Mouse (Mus musculus): Measurements from ENCODE around the gene Atp8b2. TPM values are rescaled to one million over a fixed set of nuclear protein-coding genes. Genes with fewer than 3 reads are reported as not detected.

Gene Atp8b2
- total RNA-seq (2017): 52.4 and 76.5 TPM in 2 replicates

GRCm38 (mm10) chr3:89963221-89963763 is at the start of gene Atp8b2:
Gene Atp8b2, minus strand, starts transcription at chr3:89963508.
- no peak; a peak in 1 of 4 replicates for ATAC-seq (replicated peaks in 1 of 2; ENCODE audit: insufficient read depth in 1 of 2, low FRiP score in 2 of 2, low TSS enrichment in 1 of 2, low read depth in 1 of 2, poor library complexity in 2 of 2, severe bottlenecking in 2 of 2)

DNA sequence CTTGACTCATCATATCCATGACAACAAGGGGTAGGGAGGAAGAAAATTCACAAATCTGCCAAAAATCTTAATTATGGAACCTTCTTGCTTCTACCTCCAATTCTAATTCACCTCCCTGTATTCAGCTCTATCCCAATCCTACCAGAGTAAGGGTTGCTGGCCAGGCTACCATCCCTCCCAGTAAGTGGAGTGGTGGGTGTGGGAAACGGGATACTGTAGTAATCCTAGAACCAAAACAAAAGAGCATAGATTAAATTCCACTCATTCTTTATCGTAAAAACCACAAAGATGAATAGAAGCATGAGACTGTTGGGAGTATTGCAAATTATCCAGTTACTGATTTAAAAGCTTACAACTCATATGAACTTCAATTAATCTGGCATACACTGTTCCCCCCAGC is 47.0 kb upstream of the Atp8b2 start:
- no peak for ATAC-seq (replicated peaks in 1 of 2; ENCODE audit: insufficient read depth in 1 of 2, low FRiP score in 2 of 2, low TSS enrichment in 1 of 2, low read depth in 1 of 2, poor library complexity in 2 of 2, severe bottlenecking in 2 of 2)

- ATAC-seq (replicated peaks in 1 of 2; ENCODE audit: insufficient read depth in 1 of 2, low FRiP score in 2 of 2, low TSS enrichment in 1 of 2, low read depth in 1 of 2, poor library complexity in 2 of 2, severe bottlenecking in 2 of 2): no peak
These were observed 40.9 kb upstream of the Atp8b2 start for GRCm38 (mm10) chr3:90004091-90004796.

- no peak for ATAC-seq (replicated peaks in 1 of 2; ENCODE audit: insufficient read depth in 1 of 2, low FRiP score in 2 of 2, low TSS enrichment in 1 of 2, low read depth in 1 of 2, poor library complexity in 2 of 2, severe bottlenecking in 2 of 2)
These were observed 36.5 kb upstream of the Atp8b2 start for GRCm38 (mm10) chr3:89999830-90000229.

- ATAC-seq (replicated peaks in 1 of 2; ENCODE audit: insufficient read depth in 1 of 2, low FRiP score in 2 of 2, low TSS enrichment in 1 of 2, low read depth in 1 of 2, poor library complexity in 2 of 2, severe bottlenecking in 2 of 2): no peak
These were observed 35.8 kb upstream of the Atp8b2 start for GRCm38 (mm10) chr3:89999090-89999489.

DNA sequence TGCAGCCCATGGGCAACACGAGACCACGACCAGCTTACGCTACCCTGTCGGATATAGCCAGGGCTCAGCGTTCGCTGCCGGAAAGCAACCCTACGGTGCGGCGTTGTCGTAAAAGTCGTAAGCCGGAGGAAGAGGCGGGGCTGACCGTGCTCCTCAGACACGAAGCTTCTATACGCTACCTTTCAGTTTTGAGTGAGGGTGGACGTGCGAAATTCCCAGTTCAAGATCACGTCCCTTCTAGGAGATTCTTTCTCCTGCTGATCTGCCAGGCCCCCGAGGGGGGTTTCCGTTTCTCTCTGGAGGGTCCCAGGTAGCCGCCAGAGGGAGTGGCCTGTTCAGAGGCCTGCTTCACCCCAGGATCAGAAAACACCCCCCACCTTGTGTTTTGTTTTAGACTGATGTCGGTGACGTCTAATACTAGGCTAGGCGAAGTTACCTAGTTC is 35.3 kb upstream of the Atp8b2 start, which contains the start of gene Hax1:
TSS of gene Hax1 (minus strand) at position 169 of the 443 bp plus-strand sequence.
- ATAC-seq (replicated peaks in 1 of 2; ENCODE audit: insufficient read depth in 1 of 2, low FRiP score in 2 of 2, low TSS enrichment in 1 of 2, low read depth in 1 of 2, poor library complexity in 2 of 2, severe bottlenecking in 2 of 2): peak; percentile 96 to 97

DNA sequence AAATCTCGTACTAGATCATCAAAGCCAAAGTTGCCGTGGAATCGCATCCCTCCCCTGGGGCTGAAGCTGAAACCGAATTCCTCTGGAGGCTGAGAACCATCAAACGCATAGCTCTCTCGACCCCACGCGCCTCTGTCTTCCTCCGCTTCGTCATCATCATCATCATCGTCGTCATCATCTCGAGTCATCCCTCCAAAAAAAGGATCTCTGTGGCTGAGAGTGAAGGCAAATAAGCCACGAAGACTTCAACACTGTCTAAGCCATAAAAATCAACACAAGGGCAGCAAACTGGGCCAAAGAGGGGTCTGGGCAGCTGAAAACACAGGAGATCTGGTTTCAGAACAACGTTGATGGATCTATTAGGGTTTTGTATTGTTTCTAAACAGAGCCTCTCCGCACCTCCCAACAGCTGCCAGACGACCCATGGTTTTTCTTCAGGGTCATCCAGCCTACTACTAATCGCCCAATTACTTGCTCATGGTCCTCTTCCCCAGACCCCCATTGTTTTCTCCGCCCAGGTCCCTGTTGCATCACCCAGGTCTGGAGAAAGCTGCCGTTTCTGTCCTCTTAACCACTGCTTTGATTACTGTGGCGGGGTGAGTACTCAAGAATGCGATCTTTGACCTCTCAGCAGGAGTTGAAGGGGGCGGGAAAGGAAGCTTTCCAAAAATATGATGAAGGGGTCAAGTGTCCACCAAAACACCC is 34.6 kb upstream of the Atp8b2 start:
- ATAC-seq (replicated peaks in 1 of 2; ENCODE audit: insufficient read depth in 1 of 2, low FRiP score in 2 of 2, low TSS enrichment in 1 of 2, low read depth in 1 of 2, poor library complexity in 2 of 2, severe bottlenecking in 2 of 2): no peak; a peak in 1 of 4 replicates

DNA sequence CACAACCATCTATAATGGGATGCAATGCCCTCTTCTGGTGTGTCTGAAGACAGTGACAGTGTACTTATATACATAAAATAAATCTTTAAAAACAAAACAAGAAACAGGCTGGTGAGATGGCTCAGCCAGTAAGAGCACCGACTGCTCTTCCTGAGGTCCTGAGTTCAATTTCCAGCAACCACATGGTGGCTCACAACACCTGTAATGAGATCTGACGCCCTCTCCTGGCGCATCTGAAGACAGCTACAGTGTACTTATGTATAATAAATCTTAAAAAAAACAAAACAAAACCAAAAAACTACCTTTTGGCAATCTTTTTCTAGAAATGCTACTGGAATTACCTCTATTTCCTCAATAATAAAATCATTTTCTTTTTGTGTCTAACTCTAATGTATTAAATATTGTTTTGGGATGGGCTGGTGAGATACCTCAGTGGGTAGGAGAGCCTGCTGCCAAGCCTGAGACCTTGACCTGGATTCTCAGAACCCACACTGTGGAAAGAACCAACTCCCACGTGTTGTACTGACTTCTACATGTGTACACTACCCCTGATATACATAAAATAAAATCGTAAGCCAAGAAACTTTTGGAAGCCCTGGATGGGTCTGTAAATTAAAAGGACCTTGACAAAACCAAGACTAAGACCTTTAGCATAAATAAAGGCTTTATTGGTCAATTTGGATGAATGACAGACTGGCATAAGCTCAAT is 31.7 kb upstream of the Atp8b2 start:
- ATAC-seq (replicated peaks in 1 of 2; ENCODE audit: insufficient read depth in 1 of 2, low FRiP score in 2 of 2, low TSS enrichment in 1 of 2, low read depth in 1 of 2, poor library complexity in 2 of 2, severe bottlenecking in 2 of 2): no peak

GRCm38 (mm10) chr3:89987822-89988221 is 24.5 kb upstream of the Atp8b2 start:
- ATAC-seq (replicated peaks in 1 of 2; ENCODE audit: insufficient read depth in 1 of 2, low FRiP score in 2 of 2, low TSS enrichment in 1 of 2, low read depth in 1 of 2, poor library complexity in 2 of 2, severe bottlenecking in 2 of 2): peak; percentile 58 to 68

GRCm38 (mm10) chr3:89987211-89987610 is 23.9 kb upstream of the Atp8b2 start:
- ATAC-seq (replicated peaks in 1 of 2; ENCODE audit: insufficient read depth in 1 of 2, low FRiP score in 2 of 2, low TSS enrichment in 1 of 2, low read depth in 1 of 2, poor library complexity in 2 of 2, severe bottlenecking in 2 of 2): peak in 1 of 2 experiments; percentile 65; a peak in 1 of 4 replicates

DNA sequence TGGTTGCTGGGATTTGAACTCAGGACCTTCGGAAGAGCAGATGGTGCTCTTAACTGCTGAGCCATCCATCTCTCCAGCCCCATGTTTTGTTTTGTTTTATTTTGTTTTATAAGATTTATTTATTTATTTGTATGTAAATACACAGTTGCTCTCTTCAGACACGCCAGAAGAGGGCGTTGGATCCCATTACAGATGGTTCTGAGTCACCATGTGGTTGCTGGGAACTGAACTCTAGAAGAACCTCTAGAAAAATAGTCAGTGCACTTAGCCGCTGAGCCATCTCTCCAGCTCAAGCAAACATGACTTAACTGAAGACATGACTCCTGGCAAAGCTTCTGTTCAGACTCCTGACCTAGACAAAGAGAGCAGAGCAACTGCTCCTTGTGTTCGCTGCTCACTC is 19.1 kb upstream of the Atp8b2 start:
- no peak for ATAC-seq (replicated peaks in 1 of 2; ENCODE audit: insufficient read depth in 1 of 2, low FRiP score in 2 of 2, low TSS enrichment in 1 of 2, low read depth in 1 of 2, poor library complexity in 2 of 2, severe bottlenecking in 2 of 2)

DNA sequence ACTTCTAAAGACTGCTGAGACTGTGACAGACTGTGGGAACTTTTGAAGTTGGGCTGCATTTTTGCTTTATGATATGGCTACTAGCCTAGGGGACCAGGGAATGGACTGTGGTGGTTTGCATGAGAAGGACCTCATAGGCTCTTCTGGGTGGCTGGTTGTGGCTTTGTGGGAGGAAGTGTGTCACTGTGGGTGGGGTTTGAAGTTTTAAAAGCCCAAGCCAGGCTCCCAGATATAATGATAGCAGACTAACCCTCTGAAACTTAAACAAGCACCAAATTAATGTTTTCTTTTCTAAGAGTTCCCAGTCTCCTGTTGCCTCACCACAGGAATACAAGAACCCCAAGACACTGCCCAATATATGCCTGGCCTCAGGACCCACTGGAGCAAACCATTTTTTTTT is 13.6 kb upstream of the Atp8b2 start:
- no peak for ATAC-seq (replicated peaks in 1 of 2; ENCODE audit: insufficient read depth in 1 of 2, low FRiP score in 2 of 2, low TSS enrichment in 1 of 2, low read depth in 1 of 2, poor library complexity in 2 of 2, severe bottlenecking in 2 of 2)

DNA sequence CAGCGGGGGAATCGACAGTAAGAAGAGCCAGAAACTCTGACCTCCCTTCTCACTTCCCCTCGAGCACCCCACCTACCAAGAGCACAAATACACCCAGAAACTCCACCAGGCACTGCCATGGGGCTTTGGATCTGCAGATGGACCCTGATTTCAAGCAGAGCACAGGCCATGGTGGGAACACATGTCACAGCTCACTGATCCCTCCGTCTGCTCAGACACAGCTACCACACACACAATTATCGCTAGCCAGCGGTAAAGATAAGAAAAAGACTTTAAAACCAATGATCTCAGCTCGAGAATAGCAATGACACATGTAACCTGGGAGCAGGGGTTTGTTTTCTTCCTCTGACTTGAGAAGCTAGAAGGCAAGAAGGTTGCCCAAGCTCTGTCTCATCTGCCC is 5.2 kb upstream of the Atp8b2 start:
- ATAC-seq (replicated peaks in 1 of 2; ENCODE audit: insufficient read depth in 1 of 2, low FRiP score in 2 of 2, low TSS enrichment in 1 of 2, low read depth in 1 of 2, poor library complexity in 2 of 2, severe bottlenecking in 2 of 2): no peak

GRCm38 (mm10) chr3:89966946-89967345 is 3.6 kb upstream of the Atp8b2 start:
- ATAC-seq (replicated peaks in 1 of 2; ENCODE audit: insufficient read depth in 1 of 2, low FRiP score in 2 of 2, low TSS enrichment in 1 of 2, low read depth in 1 of 2, poor library complexity in 2 of 2, severe bottlenecking in 2 of 2): no peak

DNA sequence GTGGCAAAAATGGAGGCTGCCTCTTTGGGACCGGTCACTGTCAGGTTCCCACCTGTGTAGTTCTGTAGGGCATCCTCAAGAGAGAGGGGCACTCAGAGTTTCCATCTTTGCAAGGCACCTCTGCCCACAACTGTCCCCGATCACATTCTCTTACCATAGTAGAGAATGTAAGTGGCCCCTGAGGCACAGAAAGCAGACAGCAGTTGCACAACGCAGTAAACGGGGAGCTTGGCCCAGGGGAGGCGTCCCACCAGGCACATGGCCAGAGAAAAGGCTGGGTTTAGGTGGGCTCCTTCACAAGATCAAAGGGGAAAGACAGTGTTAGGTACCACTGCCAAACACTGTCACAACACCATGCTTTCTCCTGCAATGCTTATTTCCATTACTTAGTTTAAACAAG is 2.7 kb upstream of the Atp8b2 start:
- no peak for ATAC-seq (replicated peaks in 1 of 2; ENCODE audit: insufficient read depth in 1 of 2, low FRiP score in 2 of 2, low TSS enrichment in 1 of 2, low read depth in 1 of 2, poor library complexity in 2 of 2, severe bottlenecking in 2 of 2)

DNA sequence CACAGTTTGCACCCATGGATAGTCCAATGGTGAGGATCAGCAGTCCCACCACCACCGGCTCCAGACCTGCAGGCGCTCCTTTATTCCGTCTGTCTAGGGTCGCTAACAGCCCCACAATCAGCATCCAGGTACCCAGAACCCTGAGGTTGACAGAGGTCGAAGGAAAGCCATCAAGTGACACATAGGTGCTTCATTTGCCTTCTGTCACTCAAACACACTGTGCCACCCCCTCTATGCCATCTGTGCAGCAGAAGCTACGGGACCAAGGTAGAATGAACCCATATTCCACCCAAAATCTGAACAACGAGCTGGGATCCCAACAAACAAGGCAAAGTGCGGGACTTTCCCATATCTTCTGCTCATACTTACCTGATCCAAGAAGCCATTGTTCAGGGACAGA is 2.2 kb upstream of the Atp8b2 start:
- no peak for ATAC-seq (replicated peaks in 1 of 2; ENCODE audit: insufficient read depth in 1 of 2, low FRiP score in 2 of 2, low TSS enrichment in 1 of 2, low read depth in 1 of 2, poor library complexity in 2 of 2, severe bottlenecking in 2 of 2)

GRCm38 (mm10) chr3:89963926-89964739 is 825 bp upstream of the Atp8b2 start:
- ATAC-seq (replicated peaks in 1 of 2; ENCODE audit: insufficient read depth in 1 of 2, low FRiP score in 2 of 2, low TSS enrichment in 1 of 2, low read depth in 1 of 2, poor library complexity in 2 of 2, severe bottlenecking in 2 of 2): peak; percentile 40 to 42

All from hematopoietic stem cell, adult 5-6 weeks (primary cell).